Mouse (Mus musculus): ENCODE data around the gene Scrt2. TPM values are rescaled to one million over a fixed set of nuclear protein-coding genes. Genes with fewer than 3 reads are reported as not detected.

Scrt2 gene
- total RNA-seq, 1 experiment from 2014 or later: not detected

GRCm38 (mm10) chr2:152077337-152077736 is 4.0 kb upstream of the Scrt2 start:
- no peak for ATAC-seq (ENCODE audit: extremely low read depth, insufficient number of reproducible peaks, low FRiP score, poor library complexity, severe bottlenecking)

GRCm38 (mm10) chr2:152081641-152082448 is 516 bp downstream of the Scrt2 start:
- no peak for ATAC-seq (ENCODE audit: extremely low read depth, insufficient number of reproducible peaks, low FRiP score, poor library complexity, severe bottlenecking)

- no peak for ATAC-seq (ENCODE audit: extremely low read depth, insufficient number of reproducible peaks, low FRiP score, poor library complexity, severe bottlenecking)
Observed at GRCm38 (mm10) chr2:152082456-152083285, 1.3 kb downstream of the Scrt2 start.

GRCm38 (mm10) chr2:152083411-152083810 is 2.1 kb downstream of the Scrt2 start:
- no peak for ATAC-seq (ENCODE audit: extremely low read depth, insufficient number of reproducible peaks, low FRiP score, poor library complexity, severe bottlenecking)

- ATAC-seq (ENCODE audit: extremely low read depth, insufficient number of reproducible peaks, low FRiP score, poor library complexity, severe bottlenecking): no peak
Observed at GRCm38 (mm10) chr2:152084298-152084697, 3.0 kb downstream of the Scrt2 start.

GRCm38 (mm10) chr2:152085414-152085813 is 4.1 kb downstream of the Scrt2 start:
- ATAC-seq (ENCODE audit: extremely low read depth, insufficient number of reproducible peaks, low FRiP score, poor library complexity, severe bottlenecking): no peak

GRCm38 (mm10) chr2:152086451-152086850 is 5.1 kb downstream of the Scrt2 start:
- no peak for ATAC-seq (ENCODE audit: extremely low read depth, insufficient number of reproducible peaks, low FRiP score, poor library complexity, severe bottlenecking)

GRCm38 (mm10) chr2:152087111-152087510 is 5.8 kb downstream of the Scrt2 start:
- ATAC-seq (ENCODE audit: extremely low read depth, insufficient number of reproducible peaks, low FRiP score, poor library complexity, severe bottlenecking): no peak

GRCm38 (mm10) chr2:152089078-152089477 is 7.7 kb downstream of the Scrt2 start:
- ATAC-seq (ENCODE audit: extremely low read depth, insufficient number of reproducible peaks, low FRiP score, poor library complexity, severe bottlenecking): no peak

GRCm38 (mm10) chr2:152089581-152089980 is 8.3 kb downstream of the Scrt2 start:
- ATAC-seq (ENCODE audit: extremely low read depth, insufficient number of reproducible peaks, low FRiP score, poor library complexity, severe bottlenecking): no peak

- no peak for ATAC-seq (ENCODE audit: extremely low read depth, insufficient number of reproducible peaks, low FRiP score, poor library complexity, severe bottlenecking)
Observed at GRCm38 (mm10) chr2:152090486-152090885, 9.2 kb downstream of the Scrt2 start.

- ATAC-seq (ENCODE audit: extremely low read depth, insufficient number of reproducible peaks, low FRiP score, poor library complexity, severe bottlenecking): no peak
Observed at GRCm38 (mm10) chr2:152091342-152092056, 10.2 kb downstream of the Scrt2 start.

- no peak for ATAC-seq (ENCODE audit: extremely low read depth, insufficient number of reproducible peaks, low FRiP score, poor library complexity, severe bottlenecking)
Observed at GRCm38 (mm10) chr2:152092927-152093326, 11.6 kb downstream of the Scrt2 start.

GRCm38 (mm10) chr2:152093356-152093792 is 12.0 kb downstream of the Scrt2 start:
- no peak for ATAC-seq (ENCODE audit: extremely low read depth, insufficient number of reproducible peaks, low FRiP score, poor library complexity, severe bottlenecking)

GRCm38 (mm10) chr2:152094856-152095545 is 13.7 kb downstream of the Scrt2 start:
- no peak for ATAC-seq (ENCODE audit: extremely low read depth, insufficient number of reproducible peaks, low FRiP score, poor library complexity, severe bottlenecking)

GRCm38 (mm10) chr2:152096922-152097321 is 15.6 kb downstream of the Scrt2 start:
- ATAC-seq (ENCODE audit: extremely low read depth, insufficient number of reproducible peaks, low FRiP score, poor library complexity, severe bottlenecking): no peak

GRCm38 (mm10) chr2:152097916-152098315 is 16.6 kb downstream of the Scrt2 start:
- no peak for ATAC-seq (ENCODE audit: extremely low read depth, insufficient number of reproducible peaks, low FRiP score, poor library complexity, severe bottlenecking)

GRCm38 (mm10) chr2:152099538-152099937 is 18.2 kb downstream of the Scrt2 start:
- no peak for ATAC-seq (ENCODE audit: extremely low read depth, insufficient number of reproducible peaks, low FRiP score, poor library complexity, severe bottlenecking)

GRCm38 (mm10) chr2:152101761-152102160 is 20.4 kb downstream of the Scrt2 start:
- ATAC-seq (ENCODE audit: extremely low read depth, insufficient number of reproducible peaks, low FRiP score, poor library complexity, severe bottlenecking): no peak

All from neutrophil, adult 5-6 weeks (primary cell).